Mouse (Mus musculus): ENCODE measurements around the gene Lmntd1. TPM values are rescaled to one million over a fixed set of nuclear protein-coding genes. Genes with fewer than 3 reads are reported as not detected.

The Lmntd1 gene
- polyA plus RNA-seq (2015; fragmentation: Nextera tagmentation; extraction: Ambion mirVana): 0.12 TPM in 1 of 2 replicates, not detected in the other

DNA sequence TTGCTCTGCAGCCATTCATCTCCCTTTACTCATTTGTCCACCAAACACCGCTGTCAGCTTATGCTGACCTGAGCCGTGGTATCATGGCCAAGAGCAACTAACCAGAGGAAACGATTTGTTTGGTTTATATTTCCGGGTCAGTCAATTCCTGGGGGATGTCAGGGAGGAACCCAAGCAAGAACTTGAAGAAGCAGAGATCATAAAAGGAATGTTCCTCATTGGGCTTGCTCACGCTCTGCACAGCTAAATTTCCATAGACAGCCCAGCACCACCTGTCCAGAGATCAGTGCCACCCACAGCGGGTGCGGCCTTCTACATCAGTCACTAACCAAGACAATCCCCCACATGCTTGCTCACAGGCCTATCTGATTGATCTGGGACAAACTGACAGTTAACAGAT is at the start of gene Lmntd1:
Gene Lmntd1 (minus strand): TSS at position 101 of the 400 bp plus-strand sequence.
- Histone ChIP-seq H3K9me3 (replicated peaks; ENCODE audit: control insufficient read depth, low read length) (no peaks in the 10 kb centered on the region), H3K27ac (ENCODE audit: low read length) (no peak within 1 kb of the TSS), H3K27me3 (ENCODE audit: control insufficient read depth, insufficient read depth, low read depth, low read length) (no peaks in the 10 kb centered on the region), H3K4me3 (ENCODE audit: low read depth, low read length) (no peak within 1 kb of the TSS), H3K9ac (ENCODE audit: low read depth, low read length) (no peak within 1 kb of the TSS), H3K4me1 (ENCODE audit: control insufficient read depth, low read depth, low read length) (no peaks in the 10 kb centered on the region), H3K4me2 (ENCODE audit: low read depth, low read length) (no peak within 1 kb of the TSS), H3K36me3 (ENCODE audit: control insufficient read depth, insufficient read depth) (no peaks in the 10 kb centered on the region)
- WGBS (ENCODE audit: insufficient replicate concordance): 58% methylated on average over 7 of the region's 7 CpGs
- no peak for ATAC-seq (ENCODE audit: low read depth)

GRCm38 (mm10) chr6:145660943-145661342 is 46.8 kb upstream of the Lmntd1 start:
- Histone ChIP-seq H3K4me2 (ENCODE audit: low read depth, low read length) (no peak overlapping the region), H3K4me3 (ENCODE audit: low read depth, low read length) (no peak overlapping the region), H3K27ac (ENCODE audit: low read length) (no peak overlapping the region), H3K9ac (ENCODE audit: low read depth, low read length) (no peak overlapping the region), H3K27me3 (ENCODE audit: control insufficient read depth, insufficient read depth, low read depth, low read length) (no peaks in the 10 kb centered on the region), H3K4me1 (ENCODE audit: control insufficient read depth, low read depth, low read length) (no peaks in the 10 kb centered on the region), H3K9me3 (replicated peaks; ENCODE audit: control insufficient read depth, low read length) (no peaks in the 10 kb centered on the region), H3K36me3 (ENCODE audit: control insufficient read depth, insufficient read depth) (no peaks in the 10 kb centered on the region)
- 44% methylated on average over 11 of the region's 11 CpGs for WGBS (ENCODE audit: insufficient replicate concordance)
- no peak for ATAC-seq (ENCODE audit: low read depth)

GRCm38 (mm10) chr6:145659116-145659515 is 45.0 kb upstream of the Lmntd1 start:
- H3K36me3 ChIP-seq (ENCODE audit: control insufficient read depth, insufficient read depth): no peaks in the 10 kb centered on the region
- no peaks in the 10 kb centered on the region for H3K9me3 ChIP-seq (replicated peaks; ENCODE audit: control insufficient read depth, low read length)
- no peak overlapping the region for H3K27ac ChIP-seq (ENCODE audit: low read length)
- no peaks in the 10 kb centered on the region for H3K27me3 ChIP-seq (ENCODE audit: control insufficient read depth, insufficient read depth, low read depth, low read length)
- H3K4me1 ChIP-seq (ENCODE audit: control insufficient read depth, low read depth, low read length): no peaks in the 10 kb centered on the region
- H3K4me3 ChIP-seq (ENCODE audit: low read depth, low read length): no peak overlapping the region
- 59% methylated on average over 6 of the region's 6 CpGs for WGBS (ENCODE audit: insufficient replicate concordance)
- H3K9ac ChIP-seq (ENCODE audit: low read depth, low read length): no peak overlapping the region
- ATAC-seq (ENCODE audit: low read depth): no peak
- no peak overlapping the region for H3K4me2 ChIP-seq (ENCODE audit: low read depth, low read length)

DNA sequence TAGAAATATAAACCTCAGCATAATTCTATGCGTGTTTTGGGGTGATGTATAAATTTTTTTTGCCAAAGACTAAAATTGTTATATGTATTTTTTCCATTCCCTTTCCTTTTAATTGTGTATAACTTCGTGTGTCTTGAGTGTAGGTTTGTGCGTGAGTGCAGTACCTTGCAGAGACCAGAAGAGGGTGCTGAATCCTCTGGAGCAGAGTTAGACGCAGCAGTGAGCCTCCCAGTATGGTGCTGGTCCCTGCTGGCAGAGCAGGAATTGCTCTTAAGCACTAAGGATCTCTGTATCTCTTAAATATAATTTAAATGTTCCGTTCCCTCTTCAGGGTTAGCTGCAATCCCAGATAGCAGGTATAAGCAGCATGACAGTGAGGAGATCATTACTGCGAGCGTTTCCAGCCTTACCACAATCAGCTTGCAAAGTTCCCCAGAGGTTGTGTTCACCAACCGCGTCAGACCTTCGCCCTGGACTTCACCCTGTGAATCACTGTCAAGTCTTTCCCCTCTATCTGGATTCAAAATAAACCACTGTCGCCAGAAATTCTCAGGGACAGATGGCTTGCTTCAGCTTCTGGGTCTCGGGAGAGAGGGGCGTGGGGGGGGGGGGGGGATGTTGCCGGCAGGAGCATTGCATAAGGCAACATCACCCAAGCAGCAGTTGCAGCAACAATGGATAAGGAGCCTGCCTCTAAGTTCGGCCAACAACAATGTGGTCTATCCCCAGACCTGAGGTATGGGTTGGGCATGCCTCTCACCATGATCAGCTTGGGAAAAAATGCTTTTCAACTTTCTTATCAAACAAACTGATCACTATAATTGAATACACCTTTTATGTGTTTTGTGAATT is 42.8 kb upstream of the Lmntd1 start:
- 66% methylated on average over 15 of the region's 15 CpGs for WGBS (ENCODE audit: insufficient replicate concordance)
- no peaks in the 10 kb centered on the region for H3K9me3 ChIP-seq (replicated peaks; ENCODE audit: control insufficient read depth, low read length)
- no peaks in the 10 kb centered on the region for H3K4me1 ChIP-seq (ENCODE audit: control insufficient read depth, low read depth, low read length)
- H3K27me3 ChIP-seq (ENCODE audit: control insufficient read depth, insufficient read depth, low read depth, low read length): no peaks in the 10 kb centered on the region
- no peak for ATAC-seq (ENCODE audit: low read depth)
- H3K4me2 ChIP-seq (ENCODE audit: low read depth, low read length): no peak overlapping the region
- H3K36me3 ChIP-seq (ENCODE audit: control insufficient read depth, insufficient read depth): no peaks in the 10 kb centered on the region
- H3K4me3 ChIP-seq (ENCODE audit: low read depth, low read length): no peak overlapping the region
- no peak overlapping the region for H3K27ac ChIP-seq (ENCODE audit: low read length)
- no peak overlapping the region for H3K9ac ChIP-seq (ENCODE audit: low read depth, low read length)

- 35% methylated on average over 1 of the region's 1 CpGs for WGBS (ENCODE audit: insufficient replicate concordance)
Observed at GRCm38 (mm10) chr6:145655678-145656077, 41.6 kb upstream of the Lmntd1 start.

GRCm38 (mm10) chr6:145654062-145654836 is 40.1 kb upstream of the Lmntd1 start:
- no peak overlapping the region for H3K9ac ChIP-seq (ENCODE audit: low read depth, low read length)
- 52% methylated on average over 8 of the region's 8 CpGs for WGBS (ENCODE audit: insufficient replicate concordance)
- no peaks in the 10 kb centered on the region for H3K4me1 ChIP-seq (ENCODE audit: control insufficient read depth, low read depth, low read length)
- no peaks in the 10 kb centered on the region for H3K9me3 ChIP-seq (replicated peaks; ENCODE audit: control insufficient read depth, low read length)
- no peaks in the 10 kb centered on the region for H3K36me3 ChIP-seq (ENCODE audit: control insufficient read depth, insufficient read depth)
- no peak overlapping the region for H3K4me3 ChIP-seq (ENCODE audit: low read depth, low read length)
- no peak overlapping the region for H3K4me2 ChIP-seq (ENCODE audit: low read depth, low read length)
- ATAC-seq (ENCODE audit: low read depth): no peak
- no peaks in the 10 kb centered on the region for H3K27me3 ChIP-seq (ENCODE audit: control insufficient read depth, insufficient read depth, low read depth, low read length)
- no peak overlapping the region for H3K27ac ChIP-seq (ENCODE audit: low read length)

More at GRCm38 (mm10) chr6:145655678-145656077, 41.6 kb upstream of the Lmntd1 start:
- H3K4me2 ChIP-seq (ENCODE audit: low read depth, low read length): no peak overlapping the region
- H3K27ac ChIP-seq (ENCODE audit: low read length): no peak overlapping the region
- H3K4me3 ChIP-seq (ENCODE audit: low read depth, low read length): no peak overlapping the region
- H3K4me1 ChIP-seq (ENCODE audit: control insufficient read depth, low read depth, low read length): no peaks in the 10 kb centered on the region
- ATAC-seq (ENCODE audit: low read depth): no peak
- H3K9me3 ChIP-seq (replicated peaks; ENCODE audit: control insufficient read depth, low read length): no peaks in the 10 kb centered on the region
- no peak overlapping the region for H3K9ac ChIP-seq (ENCODE audit: low read depth, low read length)
- no peaks in the 10 kb centered on the region for H3K36me3 ChIP-seq (ENCODE audit: control insufficient read depth, insufficient read depth)
- no peaks in the 10 kb centered on the region for H3K27me3 ChIP-seq (ENCODE audit: control insufficient read depth, insufficient read depth, low read depth, low read length)

DNA sequence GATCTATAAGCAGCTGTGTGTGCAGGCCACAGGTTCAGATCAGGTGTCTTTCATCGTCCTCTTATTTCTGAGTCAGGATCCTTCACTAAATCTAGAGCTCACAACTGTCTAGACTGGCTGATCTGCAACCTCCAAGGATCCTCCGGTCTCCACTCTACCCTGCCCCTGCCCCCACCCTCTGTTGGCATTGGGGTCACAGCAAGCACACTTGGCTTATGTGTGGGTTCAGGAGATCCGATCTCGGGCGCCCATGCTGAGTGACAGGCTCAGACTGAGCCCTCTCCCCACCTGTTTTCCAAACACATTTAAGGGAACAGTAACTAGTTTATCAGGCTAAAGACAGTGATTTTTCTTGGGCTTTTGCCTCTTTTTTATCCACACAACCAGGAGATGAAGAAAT is 39.5 kb upstream of the Lmntd1 start:
- Histone ChIP-seq H3K4me2 (ENCODE audit: low read depth, low read length) (no peak overlapping the region), H3K4me1 (ENCODE audit: control insufficient read depth, low read depth, low read length) (no peaks in the 10 kb centered on the region), H3K36me3 (ENCODE audit: control insufficient read depth, insufficient read depth) (no peaks in the 10 kb centered on the region), H3K27ac (ENCODE audit: low read length) (no peak overlapping the region), H3K27me3 (ENCODE audit: control insufficient read depth, insufficient read depth, low read depth, low read length) (no peaks in the 10 kb centered on the region), H3K4me3 (ENCODE audit: low read depth, low read length) (no peak overlapping the region), H3K9me3 (replicated peaks; ENCODE audit: control insufficient read depth, low read length) (no peaks in the 10 kb centered on the region), H3K9ac (ENCODE audit: low read depth, low read length) (no peak overlapping the region)
- 67% methylated on average over 5 of the region's 5 CpGs for WGBS (ENCODE audit: insufficient replicate concordance)
- no peak for ATAC-seq (ENCODE audit: low read depth)

DNA sequence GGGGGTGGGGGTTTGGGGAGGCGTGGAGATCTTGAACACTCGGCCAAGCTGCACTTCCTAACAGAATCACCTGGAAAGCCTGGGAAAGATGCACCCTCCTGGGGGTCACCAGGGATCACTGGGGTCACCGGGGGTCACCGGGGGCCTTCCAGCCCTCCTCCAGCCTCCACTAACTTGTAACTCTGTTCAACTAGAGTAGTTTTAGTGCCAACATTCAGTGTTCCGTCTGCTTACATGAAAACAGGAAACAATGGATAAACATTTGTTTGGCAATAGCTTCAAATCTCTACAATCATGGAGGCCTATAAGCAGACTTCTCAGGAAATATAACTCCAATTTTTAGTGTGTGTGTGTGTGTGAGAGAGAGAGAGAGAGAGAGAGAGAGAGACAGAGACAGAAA is 38.9 kb upstream of the Lmntd1 start:
- Histone ChIP-seq H3K36me3 (ENCODE audit: control insufficient read depth, insufficient read depth) (no peaks in the 10 kb centered on the region), H3K27me3 (ENCODE audit: control insufficient read depth, insufficient read depth, low read depth, low read length) (no peaks in the 10 kb centered on the region), H3K27ac (ENCODE audit: low read length) (no peak overlapping the region), H3K4me3 (ENCODE audit: low read depth, low read length) (no peak overlapping the region), H3K4me1 (ENCODE audit: control insufficient read depth, low read depth, low read length) (no peaks in the 10 kb centered on the region), H3K9ac (ENCODE audit: low read depth, low read length) (no peak overlapping the region), H3K4me2 (ENCODE audit: low read depth, low read length) (no peak overlapping the region), H3K9me3 (replicated peaks; ENCODE audit: control insufficient read depth, low read length) (no peaks in the 10 kb centered on the region)
- WGBS (ENCODE audit: insufficient replicate concordance): 58% methylated on average over 5 of the region's 5 CpGs
- ATAC-seq (ENCODE audit: low read depth): no peak

DNA sequence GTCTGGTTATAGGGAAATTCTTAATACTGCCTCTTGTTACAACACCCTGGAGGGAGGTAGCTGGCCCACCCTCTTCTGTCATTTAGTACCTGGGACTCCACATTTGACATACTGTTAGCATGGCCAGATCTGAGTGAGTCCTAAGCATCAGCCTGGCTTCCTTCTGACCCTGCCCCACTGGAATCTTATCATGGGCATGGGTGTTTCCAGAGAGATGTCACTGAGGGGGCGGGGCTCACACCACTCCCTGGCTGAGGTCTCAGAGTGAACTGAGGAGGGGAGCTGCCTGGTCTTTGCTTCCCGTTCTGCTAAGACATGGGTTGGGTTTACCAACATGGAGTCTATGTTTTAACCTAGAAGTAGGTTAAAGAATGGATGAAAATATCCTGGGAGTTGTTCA is 37.9 kb upstream of the Lmntd1 start:
- Histone ChIP-seq H3K36me3 (ENCODE audit: control insufficient read depth, insufficient read depth) (no peaks in the 10 kb centered on the region), H3K4me3 (ENCODE audit: low read depth, low read length) (no peak overlapping the region), H3K4me2 (ENCODE audit: low read depth, low read length) (no peak overlapping the region), H3K4me1 (ENCODE audit: control insufficient read depth, low read depth, low read length) (no peaks in the 10 kb centered on the region), H3K9ac (ENCODE audit: low read depth, low read length) (no peak overlapping the region), H3K9me3 (replicated peaks; ENCODE audit: control insufficient read depth, low read length) (no peaks in the 10 kb centered on the region), H3K27me3 (ENCODE audit: control insufficient read depth, insufficient read depth, low read depth, low read length) (no peaks in the 10 kb centered on the region), H3K27ac (ENCODE audit: low read length) (no peak overlapping the region)
- 36% methylated on average over 2 of the region's 2 CpGs for WGBS (ENCODE audit: insufficient replicate concordance)
- ATAC-seq (ENCODE audit: low read depth): no peak

Data from liver, embryonic 16.5 days (tissue).